Mouse (Mus musculus): ENCODE measurements at regions not wholly inside any gene's neighbourhood (a gene's known extent, or its start where the extent isn't known, plus 50 kb on each side); places are given as distances from the start of the nearest gene placed in this dataset.

DNA sequence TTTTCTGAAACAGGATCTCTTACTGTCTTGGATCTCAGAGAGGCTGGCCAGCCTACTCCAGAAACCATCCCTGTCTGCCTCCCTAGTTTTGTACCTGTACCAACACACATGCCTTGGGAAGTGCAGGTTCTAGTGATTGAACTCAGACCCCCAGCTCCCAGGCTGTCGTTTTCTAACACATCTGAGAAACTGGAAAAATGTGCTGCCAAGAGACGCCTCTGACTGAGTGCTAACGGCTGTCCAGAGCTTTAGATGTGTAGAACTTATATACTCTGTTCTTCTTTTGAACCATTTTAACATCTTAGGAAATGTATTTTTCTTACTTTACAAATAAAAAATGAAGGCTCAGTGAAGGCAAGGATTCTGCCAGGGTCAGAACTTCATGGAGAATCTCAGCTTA lies 85.8 kb upstream of the Usp47 start:
- no peak for DNase-seq
- H3K4me1 ChIP-seq (ENCODE audit: insufficient read depth): no peaks in the 10 kb centered on the region
- WGBS: 75% methylated on average over 3 of the region's 3 CpGs

DNA sequence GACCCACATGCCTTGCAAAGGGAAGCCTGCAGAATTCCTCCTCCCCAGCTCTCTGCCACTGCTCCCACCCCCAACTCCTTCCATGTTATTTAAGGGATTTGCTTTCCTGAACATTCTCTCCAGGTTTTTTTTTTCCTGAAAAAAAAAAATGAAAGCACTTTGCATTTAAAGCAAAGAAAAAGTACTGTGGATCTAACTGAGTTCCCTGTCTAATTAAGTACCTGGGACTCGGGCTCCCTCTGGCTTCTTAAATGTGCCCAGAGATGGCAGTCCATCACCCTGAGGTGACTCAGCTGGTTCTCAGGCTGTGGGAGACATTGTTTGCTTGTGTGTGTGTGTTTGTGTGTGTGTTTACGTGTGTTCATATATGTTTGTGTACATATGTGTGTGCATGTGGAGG lies 86.2 kb upstream of the Usp47 start:
- Histone ChIP-seq H3K36me3 (ENCODE audit: insufficient read depth) (no peaks in the 10 kb centered on the region), H3K4me2 (ENCODE audit: low read depth) (no peak overlapping the region), H3K9ac (no peak overlapping the region), H3K4me3 (ENCODE audit: low read depth, low read length) (no peak overlapping the region), H3K27me3 (ENCODE audit: insufficient read depth, low read length) (no peaks in the 10 kb centered on the region), H3K9me3 (ENCODE audit: low read length) (no peaks in the 10 kb centered on the region), H3K4me1 (ENCODE audit: insufficient read depth) (no peaks in the 10 kb centered on the region), H3K27ac (ENCODE audit: low read depth, low read length) (no peak overlapping the region)
- WGBS: 78% methylated on average over 2 of the region's 2 CpGs
- no peak for DNase-seq
- ATAC-seq: no peak
- TF ChIP-seq CTCF (IDR thresholded peaks at IDR 0.05; ENCODE audit: low read depth): peak; percentile 23

More for the DNA sequence above, 85.8 kb upstream of the Usp47 start:
- H3K27me3 ChIP-seq (ENCODE audit: insufficient read depth, low read length): no peaks in the 10 kb centered on the region
- no peak overlapping the region for H3K4me2 ChIP-seq (ENCODE audit: low read depth)
- TF ChIP-seq CTCF (IDR thresholded peaks at IDR 0.05; ENCODE audit: low read depth): no peak
- no peak overlapping the region for H3K4me3 ChIP-seq (ENCODE audit: low read depth, low read length)
- no peak for ATAC-seq
- H3K27ac ChIP-seq (ENCODE audit: low read depth, low read length): no peak overlapping the region
- no peak overlapping the region for H3K9ac ChIP-seq
- H3K9me3 ChIP-seq (ENCODE audit: low read length): no peaks in the 10 kb centered on the region
- H3K36me3 ChIP-seq (ENCODE audit: insufficient read depth): no peaks in the 10 kb centered on the region

- no peaks in the 10 kb centered on the region for H3K4me1 ChIP-seq (ENCODE audit: insufficient read depth)
- H3K4me3 ChIP-seq (ENCODE audit: low read depth, low read length): no peak overlapping the region
- TF ChIP-seq CTCF (IDR thresholded peaks at IDR 0.05; ENCODE audit: low read depth): no peak
- ATAC-seq: no peak
- H3K9ac ChIP-seq: no peak overlapping the region
- no peak overlapping the region for H3K4me2 ChIP-seq (ENCODE audit: low read depth)
- DNase-seq: no peak
- WGBS: 91% methylated on average over 2 of the region's 2 CpGs
- no peak overlapping the region for H3K27ac ChIP-seq (ENCODE audit: low read depth, low read length)
- no peaks in the 10 kb centered on the region for H3K27me3 ChIP-seq (ENCODE audit: insufficient read depth, low read length)
- no peaks in the 10 kb centered on the region for H3K36me3 ChIP-seq (ENCODE audit: insufficient read depth)
- H3K9me3 ChIP-seq (ENCODE audit: low read length): no peaks in the 10 kb centered on the region
Observed at GRCm38 (mm10) chr7:111932725-111933124, 90.6 kb upstream of the Usp47 start.

- Histone ChIP-seq H3K36me3 (ENCODE audit: insufficient read depth) (no peaks in the 10 kb centered on the region), H3K27ac (ENCODE audit: low read depth, low read length) (no peak overlapping the region), H3K27me3 (ENCODE audit: insufficient read depth, low read length) (no peaks in the 10 kb centered on the region), H3K9ac (no peak overlapping the region), H3K4me2 (ENCODE audit: low read depth) (no peak overlapping the region), H3K4me3 (ENCODE audit: low read depth, low read length) (no peak overlapping the region), H3K4me1 (ENCODE audit: insufficient read depth) (no peaks in the 10 kb centered on the region), H3K9me3 (ENCODE audit: low read length) (no peaks in the 10 kb centered on the region)
- no peak for TF ChIP-seq CTCF (IDR thresholded peaks at IDR 0.05; ENCODE audit: low read depth)
- WGBS: 81% methylated on average over 1 of the region's 1 CpGs
- no peak for ATAC-seq
- DNase-seq: no peak
Observed at GRCm38 (mm10) chr7:111919961-111920360, 103.3 kb upstream of the Usp47 start.

GRCm38 (mm10) chr7:111903741-111904231 lies 119.5 kb upstream of the Usp47 start:
- no peak overlapping the region for H3K27ac ChIP-seq (ENCODE audit: low read depth, low read length)
- ATAC-seq (no peak), DNase-seq (no peak)
- H3K4me1 ChIP-seq (ENCODE audit: insufficient read depth): no peaks in the 10 kb centered on the region
- no peak overlapping the region for H3K4me3 ChIP-seq (ENCODE audit: low read depth, low read length)
- no peaks in the 10 kb centered on the region for H3K36me3 ChIP-seq (ENCODE audit: insufficient read depth)
- TF ChIP-seq CTCF (IDR thresholded peaks at IDR 0.05; ENCODE audit: low read depth): no peak
- no peaks in the 10 kb centered on the region for H3K9me3 ChIP-seq (ENCODE audit: low read length)
- H3K9ac ChIP-seq: no peak overlapping the region
- no peak overlapping the region for H3K4me2 ChIP-seq (ENCODE audit: low read depth)
- no peaks in the 10 kb centered on the region for H3K27me3 ChIP-seq (ENCODE audit: insufficient read depth, low read length)
- 82% methylated on average over 7 of the region's 7 CpGs for WGBS

GRCm38 (mm10) chr7:111897016-111897415 lies 117.2 kb upstream of the Galnt18 start:
- 94% methylated on average over 1 of the region's 1 CpGs for WGBS
- H3K9ac ChIP-seq: no peak overlapping the region
- H3K4me2 ChIP-seq (ENCODE audit: low read depth): no peak overlapping the region
- H3K9me3 ChIP-seq (ENCODE audit: low read length): no peaks in the 10 kb centered on the region
- H3K4me3 ChIP-seq (ENCODE audit: low read depth, low read length): no peak overlapping the region
- H3K4me1 ChIP-seq (ENCODE audit: insufficient read depth): no peaks in the 10 kb centered on the region
- no peaks in the 10 kb centered on the region for H3K36me3 ChIP-seq (ENCODE audit: insufficient read depth)
- TF ChIP-seq CTCF (IDR thresholded peaks at IDR 0.05; ENCODE audit: low read depth): no peak
- no peak overlapping the region for H3K27ac ChIP-seq (ENCODE audit: low read depth, low read length)
- no peaks in the 10 kb centered on the region for H3K27me3 ChIP-seq (ENCODE audit: insufficient read depth, low read length)
- DNase-seq (no peak), ATAC-seq (no peak)

GRCm38 (mm10) chr7:111896255-111896654 lies 116.5 kb upstream of the Galnt18 start:
- peak; percentile 91 for DNase-seq
- WGBS: 13% methylated on average over 5 of the region's 5 CpGs
- ATAC-seq: peak; percentile 100

More at GRCm38 (mm10) chr7:111896255-111896654, 116.5 kb upstream of the Galnt18 start:
- Histone ChIP-seq H3K4me2 (ENCODE audit: low read depth) (peak overlapping the region; percentile 4; the same call in 1 of the 2 replicates), H3K9ac (no peak overlapping the region), H3K36me3 (ENCODE audit: insufficient read depth) (no peaks in the 10 kb centered on the region), H3K27me3 (ENCODE audit: insufficient read depth, low read length) (no peaks in the 10 kb centered on the region), H3K4me1 (ENCODE audit: insufficient read depth) (no peaks in the 10 kb centered on the region), H3K27ac (ENCODE audit: low read depth, low read length) (no peak overlapping the region), H3K9me3 (ENCODE audit: low read length) (no peaks in the 10 kb centered on the region), H3K4me3 (ENCODE audit: low read depth, low read length) (no peak overlapping the region)
- no peak for TF ChIP-seq CTCF (IDR thresholded peaks at IDR 0.05; ENCODE audit: low read depth)
